Mouse (Mus musculus) intestine, postnatal 0 days (tissue): ENCODE measurements around the gene Pla2g6. TPM values are rescaled to one million over a fixed set of nuclear protein-coding genes. Genes with fewer than 3 reads are reported as not detected.

ENCODE experiments used
- ATAC-seq: fragments of 200-750 bp; cut with Nextera tagmentation; 2 replicates; pipeline ENCODE4 v1.8.0; 2017; ENCODE audit warnings: mild to moderate bottlenecking, moderate TSS enrichment, moderate library complexity
- H3K27ac ChIP-seq: fragments of 300-500 bp; sonication (generic); 2 replicates; pipeline ENCODE4 v1.5.1; 2014; ENCODE audit warnings: mild to moderate bottlenecking, low read depth, low read length, moderate library complexity
- H3K27me3 ChIP-seq: fragments of 300-500 bp; sonication (generic); replicated peaks from 2 replicates; pipeline ENCODE4 v1.6.1; 2014; ENCODE audit warnings: low read length, mixed read lengths; ENCODE audit not compliant: control insufficient read depth, insufficient read depth
- H3K36me3 ChIP-seq: fragments of 300-500 bp; sonication (generic); 2 replicates; pipeline ENCODE4 v1.6.1; 2014; ENCODE audit warnings: mild to moderate bottlenecking, moderate library complexity; ENCODE audit not compliant: control insufficient read depth, insufficient read depth
- H3K4me1 ChIP-seq: fragments of 300-500 bp; sonication (generic); replicated peaks from 2 replicates; pipeline ENCODE4 v1.6.1; 2014; ENCODE audit warnings: antibody characterized with exemption, low read length, mixed read lengths; ENCODE audit not compliant: control insufficient read depth, insufficient read depth
- H3K4me2 ChIP-seq: fragments of 300-500 bp; sonication (generic); replicated peaks from 2 replicates; pipeline ENCODE4 v1.6.1; 2014; ENCODE audit warnings: low read depth, mild to moderate bottlenecking, moderate library complexity
- H3K4me3 ChIP-seq: fragments of 300-500 bp; sonication (generic); 2 replicates; pipeline ENCODE4 v1.5.1; 2014; ENCODE audit warnings: low read depth, low read length
- H3K9ac ChIP-seq: fragments of 300-500 bp; sonication (generic); 2 replicates; pipeline ENCODE4 v1.6.1; 2014; ENCODE audit warnings: mild to moderate bottlenecking, low read depth, low read length
- H3K9me3 ChIP-seq: fragments of 300-500 bp; sonication (generic); 2 replicates; pipeline ENCODE4 v1.6.1; 2016; ENCODE audit warnings: mixed run types; ENCODE audit not compliant: control insufficient read depth
- CTCF ChIP-seq: sonication (generic); IDR thresholded peaks from 2 replicates; pipeline ENCODE4 v1.5.1; 2016; ENCODE audit warnings: low read depth, mild to moderate bottlenecking, control low read depth, antibody characterized with exemption, moderate library complexity
- WGBS: fragments of 180-500 bp; shearing (Covaris S2); extraction: QIAGEN DNeasy Blood & Tissue Kit; methylation state at CpG from one replicate; pipeline ENCODE4 v1.1.7; 2014; 5-methylcytosine and 5-hydroxymethylcytosine counted together
- polyA plus RNA-seq: library from polyadenylated mRNA; unstranded; fragments of >200 nt; fragmentation: Nextera tagmentation; extraction: Ambion mirVana; gene quantifications from 2 replicates; pipeline ENCODE4 v1.2.1, GENCODE M21; 2015

Gene Pla2g6
- polyA plus RNA-seq, 1 experiment from 2014 or later: 17.4 TPM

DNA sequence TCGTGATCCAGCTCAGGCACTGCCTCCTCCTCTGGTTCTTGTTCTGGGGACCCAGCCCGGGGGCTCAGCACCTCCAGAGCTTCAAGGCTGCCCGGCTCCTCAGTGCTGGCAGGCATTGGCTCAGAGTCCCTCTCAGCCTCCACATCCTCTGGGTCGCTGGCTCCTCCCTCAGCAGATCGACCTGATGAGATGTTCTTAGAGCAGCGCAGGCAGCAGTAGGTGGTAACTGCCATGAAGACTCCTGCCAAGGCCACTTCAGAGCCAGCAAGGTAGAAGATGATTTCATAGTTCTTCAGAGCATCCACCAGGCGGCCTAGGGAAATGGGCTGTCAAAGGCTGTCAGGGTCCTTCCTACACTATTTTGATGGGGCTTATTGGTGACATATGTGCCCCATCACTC, 77.0 kb downstream of the Pla2g6 start:
- H3K4me3 ChIP-seq: no peak overlapping the region
- no peaks in the 10 kb centered on the region for H3K9me3 ChIP-seq
- peaks cover 10% of the 10 kb centered on the region for H3K27me3 ChIP-seq
- H3K4me1 ChIP-seq: 0 out of 2 replicates have a peak, but pooled peaks cover 5% of the 10 kb centered on the region
- no peak overlapping the region for H3K9ac ChIP-seq
- peaks cover 28% of the 10 kb centered on the region for H3K36me3 ChIP-seq
- no peak overlapping the region for H3K4me2 ChIP-seq
- 0 out of 2 replicates have a peak, but pooled peaks have one; percentile 1 for ATAC-seq
- no peak for TF ChIP-seq CTCF
- H3K27ac ChIP-seq: no peak overlapping the region
- WGBS: 65% methylated on average over 7 of the region's 7 CpGs

DNA sequence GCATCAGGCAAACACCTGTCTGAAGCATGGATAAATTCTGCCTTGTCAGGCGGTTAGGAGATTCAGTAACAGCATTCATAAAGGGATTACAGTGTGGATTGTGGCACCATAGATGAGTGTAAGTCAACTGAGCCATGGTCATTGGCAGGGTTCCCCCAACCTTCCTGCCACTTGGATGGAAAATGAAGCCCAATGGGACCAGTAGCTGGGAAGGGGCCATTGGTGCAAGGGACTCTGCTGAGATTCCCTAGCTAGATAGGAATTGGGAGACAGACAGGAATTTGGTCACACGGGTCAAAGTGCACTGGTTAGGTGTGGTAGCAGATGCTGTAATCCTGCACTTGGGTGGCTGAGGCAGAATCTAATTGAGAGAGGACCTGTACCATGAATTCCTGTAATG, 78.0 kb downstream of the Pla2g6 start:
- Histone ChIP-seq H3K4me3 (no peak overlapping the region), H3K27me3 (peaks cover 10% of the 10 kb centered on the region), H3K27ac (no peak overlapping the region), H3K36me3 (peaks cover 37% of the 10 kb centered on the region), H3K9me3 (no peaks in the 10 kb centered on the region), H3K4me1 (0 out of 2 replicates have a peak, but pooled peaks cover 5% of the 10 kb centered on the region), H3K9ac (no peak overlapping the region), H3K4me2 (no peak overlapping the region)
- 65% methylated on average over 2 of the region's 2 CpGs for WGBS
- ATAC-seq: no peak
- no peak for TF ChIP-seq CTCF

GRCm38 (mm10) chr15:79245321-79245720, 82.9 kb downstream of the Pla2g6 start:
- H3K36me3 ChIP-seq: peaks cover 62% of the 10 kb centered on the region
- no peaks in the 10 kb centered on the region for H3K4me1 ChIP-seq
- H3K4me3 ChIP-seq: no peak overlapping the region
- WGBS: 89% methylated on average over 3 of the region's 3 CpGs
- H3K4me2 ChIP-seq: no peak overlapping the region
- H3K27me3 ChIP-seq: no peaks in the 10 kb centered on the region
- TF ChIP-seq CTCF: no peak
- no peak for ATAC-seq
- H3K9ac ChIP-seq: no peak overlapping the region
- no peaks in the 10 kb centered on the region for H3K9me3 ChIP-seq
- no peak overlapping the region; the same call in 1 of the 2 replicates for H3K27ac ChIP-seq

GRCm38 (mm10) chr15:79244071-79244893, 83.9 kb downstream of the Pla2g6 start:
- no peaks in the 10 kb centered on the region for H3K9me3 ChIP-seq
- 73% methylated on average over 7 of the region's 7 CpGs for WGBS
- no peak for ATAC-seq
- H3K27me3 ChIP-seq: no peaks in the 10 kb centered on the region
- no peak for TF ChIP-seq CTCF
- no peak overlapping the region for H3K4me3 ChIP-seq
- no peaks in the 10 kb centered on the region for H3K4me1 ChIP-seq
- H3K9ac ChIP-seq: no peak overlapping the region
- peaks cover 69% of the 10 kb centered on the region for H3K36me3 ChIP-seq
- H3K4me2 ChIP-seq: no peak overlapping the region
- no peak overlapping the region for H3K27ac ChIP-seq

GRCm38 (mm10) chr15:79243234-79244042, 84.8 kb downstream of the Pla2g6 start:
- Histone ChIP-seq H3K4me1 (no peaks in the 10 kb centered on the region), H3K4me3 (no peak overlapping the region), H3K27me3 (no peaks in the 10 kb centered on the region), H3K9me3 (no peaks in the 10 kb centered on the region), H3K27ac (no peak overlapping the region; the same call in 1 of the 2 replicates), H3K36me3 (peaks cover 68% of the 10 kb centered on the region), H3K9ac (no peak overlapping the region), H3K4me2 (no peak overlapping the region)
- peak; percentile 90 for ATAC-seq
- TF ChIP-seq CTCF: peak; percentile 100
- 17% methylated on average over 10 of the region's 10 CpGs for WGBS

GRCm38 (mm10) chr15:79242574-79243233, 85.5 kb downstream of the Pla2g6 start:
- Histone ChIP-seq H3K4me2 (no peak overlapping the region), H3K9ac (no peak overlapping the region), H3K4me1 (no peaks in the 10 kb centered on the region), H3K4me3 (no peak overlapping the region), H3K36me3 (peaks cover 66% of the 10 kb centered on the region), H3K27ac (no peak overlapping the region; the same call in 1 of the 2 replicates), H3K9me3 (no peaks in the 10 kb centered on the region), H3K27me3 (no peaks in the 10 kb centered on the region)
- no peak for TF ChIP-seq CTCF
- 71% methylated on average over 13 of the region's 13 CpGs for WGBS
- peak; percentile 28 for ATAC-seq
